Mouse (Mus musculus): ENCODE data around the gene Azgp1. TPM values are rescaled to one million over a fixed set of nuclear protein-coding genes. Genes with fewer than 3 reads are reported as not detected.

Gene Azgp1
- polyA plus RNA-seq, 1 experiment from 2014 or later = 0.17 TPM

Other genes with a start within 250 kb of the Azgp1 start
- gene Nyap1, start 239.9 kb upstream of the Azgp1 start, polyA plus RNA-seq (2015; fragmentation: Nextera tagmentation; extraction: Ambion mirVana) = 1.6 and 1.8 TPM in 2 replicates
- 136 and 150 TPM in 2 replicates for gene Tsc22d4, start 235.8 kb upstream of the Azgp1 start, polyA plus RNA-seq (2015; fragmentation: Nextera tagmentation; extraction: Ambion mirVana)
- 33.7 and 33.9 TPM in 2 replicates for gene Ppp1r35, start 202.7 kb upstream of the Azgp1 start, polyA plus RNA-seq (2015; fragmentation: Nextera tagmentation; extraction: Ambion mirVana)
- gene Mepce, start 193.9 kb upstream of the Azgp1 start, polyA plus RNA-seq (2015; fragmentation: Nextera tagmentation; extraction: Ambion mirVana) = 11.5 and 12.3 TPM in 2 replicates
- gene Zcwpw1, start 193.7 kb upstream of the Azgp1 start, polyA plus RNA-seq (2015; fragmentation: Nextera tagmentation; extraction: Ambion mirVana) = 23.1 and 28.2 TPM in 2 replicates
- gene Pilra, start 145.2 kb upstream of the Azgp1 start, polyA plus RNA-seq (2015; fragmentation: Nextera tagmentation; extraction: Ambion mirVana) = 3.4 and 4.0 TPM in 2 replicates
- 0.76 and 0.78 TPM in 2 replicates for gene Pilrb1, start 123.4 kb upstream of the Azgp1 start, polyA plus RNA-seq (2015; fragmentation: Nextera tagmentation; extraction: Ambion mirVana)
- 0.83 and 1.1 TPM in 2 replicates for gene Pilrb2, start 109.7 kb upstream of the Azgp1 start, polyA plus RNA-seq (2015; fragmentation: Nextera tagmentation; extraction: Ambion mirVana)
- 0.33 and 0.37 TPM in 2 replicates for gene Cyp3a13, start 59.9 kb upstream of the Azgp1 start, polyA plus RNA-seq (2015; fragmentation: Nextera tagmentation; extraction: Ambion mirVana)
- gene Gjc3, start 18.4 kb upstream of the Azgp1 start, polyA plus RNA-seq (2015; fragmentation: Nextera tagmentation; extraction: Ambion mirVana) = 0.10 and 0.12 TPM in 2 replicates
- gene Smok3a, start 39.7 kb downstream of the Azgp1 start, polyA plus RNA-seq (2015; fragmentation: Nextera tagmentation; extraction: Ambion mirVana) = not detected in 2 replicates
- gene Smok3b, start 39.9 kb downstream of the Azgp1 start, polyA plus RNA-seq (2015; fragmentation: Nextera tagmentation; extraction: Ambion mirVana) = not detected in 2 replicates
- not detected in 2 replicates for gene Smok3c, start 71.7 kb downstream of the Azgp1 start, polyA plus RNA-seq (2015; fragmentation: Nextera tagmentation; extraction: Ambion mirVana)
- 15.8 and 16.6 TPM in 2 replicates for gene Zkscan1, start 103.6 kb downstream of the Azgp1 start, polyA plus RNA-seq (2015; fragmentation: Nextera tagmentation; extraction: Ambion mirVana)
- gene Zscan21, start 135.4 kb downstream of the Azgp1 start, polyA plus RNA-seq (2015; fragmentation: Nextera tagmentation; extraction: Ambion mirVana) = 61.3 and 66.3 TPM in 2 replicates
- gene Zfp113, start 174.2 kb downstream of the Azgp1 start, polyA plus RNA-seq (2015; fragmentation: Nextera tagmentation; extraction: Ambion mirVana) = 20.8 and 21.3 TPM in 2 replicates
- 316 and 320 TPM in 2 replicates for gene Cops6, start 179.6 kb downstream of the Azgp1 start, polyA plus RNA-seq (2015; fragmentation: Nextera tagmentation; extraction: Ambion mirVana)
- 22.8 and 26.2 TPM in 2 replicates for gene Ap4m1, start 190.5 kb downstream of the Azgp1 start, polyA plus RNA-seq (2015; fragmentation: Nextera tagmentation; extraction: Ambion mirVana)
- gene Mcm7, start 190.9 kb downstream of the Azgp1 start, polyA plus RNA-seq (2015; fragmentation: Nextera tagmentation; extraction: Ambion mirVana) = 216 and 228 TPM in 2 replicates
- 86.7 and 92.3 TPM in 2 replicates for gene Taf6, start 205.9 kb downstream of the Azgp1 start, polyA plus RNA-seq (2015; fragmentation: Nextera tagmentation; extraction: Ambion mirVana)
- 61.0 and 63.5 TPM in 2 replicates for gene Cnpy4, start 206.0 kb downstream of the Azgp1 start, polyA plus RNA-seq (2015; fragmentation: Nextera tagmentation; extraction: Ambion mirVana)
- 9.1 and 9.7 TPM in 2 replicates for gene Mblac1, start 212.8 kb downstream of the Azgp1 start, polyA plus RNA-seq (2015; fragmentation: Nextera tagmentation; extraction: Ambion mirVana)
- gene Nxpe5, start 244.4 kb downstream of the Azgp1 start, polyA plus RNA-seq (2015; fragmentation: Nextera tagmentation; extraction: Ambion mirVana) = not detected in 2 replicates